Mouse (Mus musculus): ENCODE results near the gene Gsdma3. TPM values are rescaled to one million over a fixed set of nuclear protein-coding genes. Genes with fewer than 3 reads are reported as not detected.
"Not testable (repeated sequence)": the region's sequence is repeated elsewhere in the genome, so short reads cannot be mapped to it uniquely, and the experiment has no call there.

The Gsdma3 gene
- polyA plus RNA-seq, 1 experiment: not detected

GRCm38 (mm10) chr11:98595021-98595420, 31.1 kb upstream of the Gsdma3 start:
- DNase-seq (ENCODE audit: low read depth, low spot score): no peak
- 67% methylated on average over 6 of the region's 6 CpGs for WGBS

DNA sequence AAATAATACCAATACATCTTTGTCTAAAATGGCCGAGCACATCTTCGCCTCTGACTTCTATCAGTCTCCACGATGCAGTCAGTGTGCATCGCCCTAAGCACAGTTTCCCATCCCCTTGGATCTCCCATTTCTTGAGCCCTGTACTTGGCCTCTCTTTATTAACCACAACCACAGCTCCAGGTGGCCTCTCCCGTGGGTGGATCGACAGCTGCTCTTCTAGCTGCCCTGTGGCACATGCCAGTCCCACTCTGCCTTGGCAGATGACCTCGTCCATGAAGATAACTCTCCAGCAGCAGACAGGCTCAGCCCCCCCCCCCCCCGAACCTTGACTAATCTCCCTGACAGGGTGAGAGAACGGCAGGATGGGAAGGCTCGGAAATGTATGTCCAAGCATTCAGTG, 30.7 kb upstream of the Gsdma3 start:
- WGBS: 64% methylated on average over 10 of the region's 10 CpGs
- no peak for DNase-seq (ENCODE audit: low read depth, low spot score)

GRCm38 (mm10) chr11:98595955-98596354, 30.2 kb upstream of the Gsdma3 start:
- no peak for DNase-seq (ENCODE audit: low read depth, low spot score)
- 46% methylated on average over 3 of the region's 3 CpGs for WGBS

DNA sequence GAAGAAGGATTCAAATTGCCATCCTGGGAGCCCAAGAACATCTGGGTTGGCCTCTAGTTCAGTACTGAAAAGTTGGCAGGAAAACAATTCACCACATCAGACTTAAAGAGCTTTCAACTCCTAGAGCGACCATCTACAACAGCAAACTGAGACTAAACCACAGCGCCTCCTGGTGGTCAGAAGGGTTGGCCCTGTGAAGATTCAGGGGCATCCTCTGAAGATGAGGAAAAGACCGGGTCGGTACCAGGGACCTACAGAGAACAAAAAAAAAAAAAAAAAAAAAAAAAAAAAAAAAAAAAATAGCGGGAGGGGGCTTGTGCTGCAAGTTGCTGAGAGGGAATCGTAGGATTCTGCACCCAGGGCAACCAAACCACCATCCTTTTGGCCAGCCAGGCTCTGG, 28.8 kb upstream of the Gsdma3 start:
- 24% methylated on average over 6 of the region's 6 CpGs for WGBS
- DNase-seq (ENCODE audit: low read depth, low spot score): no peak

GRCm38 (mm10) chr11:98597991-98598390, 28.2 kb upstream of the Gsdma3 start, which contains the start of gene Lrrc3c:
TSS of gene Lrrc3c (plus strand) at chr11:98598291.
- no peak for DNase-seq (ENCODE audit: low read depth, low spot score)

DNA sequence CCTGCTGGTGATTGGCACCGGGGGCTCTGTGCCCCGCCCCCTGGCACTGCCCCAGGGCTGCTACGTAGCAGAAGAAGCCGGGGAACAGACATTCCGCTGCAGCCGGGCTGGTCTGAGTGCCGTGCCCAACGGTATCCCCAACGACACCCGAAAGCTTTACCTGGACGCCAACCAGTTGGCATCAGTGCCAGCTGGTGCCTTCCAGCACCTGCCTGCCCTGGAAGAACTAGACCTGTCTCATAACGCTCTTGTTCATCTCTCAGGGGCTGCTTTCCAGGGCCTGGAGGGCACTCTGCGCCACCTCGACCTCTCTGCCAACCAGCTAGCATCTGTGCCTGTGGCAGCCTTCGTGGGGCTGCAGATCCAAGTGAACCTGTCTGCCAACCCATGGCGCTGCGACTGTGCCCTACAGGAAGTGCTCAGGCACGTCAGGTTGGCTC, 27.3 kb upstream of the Gsdma3 start:
- no peak for DNase-seq (ENCODE audit: low read depth, low spot score)
- WGBS: 41% methylated on average over 18 of the region's 18 CpGs

More at GRCm38 (mm10) chr11:98597991-98598390, 28.2 kb upstream of the Gsdma3 start, which contains the start of gene Lrrc3c:
- 72% methylated on average over 8 of the region's 8 CpGs for WGBS

DNA sequence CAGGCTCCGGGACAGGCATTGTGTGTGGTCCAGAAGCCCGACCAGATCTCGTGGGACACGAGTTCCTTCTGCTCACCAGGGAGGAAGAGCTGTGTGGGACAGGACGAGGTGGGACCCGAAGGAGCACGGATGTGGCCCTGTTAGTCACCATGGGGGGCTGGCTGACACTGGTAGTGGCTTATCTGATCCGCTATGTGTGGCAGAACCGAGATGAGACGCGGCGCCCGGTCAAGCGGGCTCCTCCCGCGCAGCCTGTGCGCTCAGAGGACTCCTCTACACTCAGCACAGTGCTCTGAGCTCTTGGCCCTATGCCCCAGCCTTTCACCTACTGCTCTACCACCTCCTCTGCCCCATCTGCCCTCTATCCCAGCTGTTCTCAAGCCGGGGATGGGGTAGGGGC, 26.9 kb upstream of the Gsdma3 start:
- WGBS: 28% methylated on average over 18 of the region's 18 CpGs
- DNase-seq (ENCODE audit: low read depth, low spot score): no peak

- no peak for DNase-seq (ENCODE audit: low read depth, low spot score)
- WGBS: 4% methylated on average over 20 of the region's 20 CpGs
These were observed 24.0 kb upstream of the Gsdma3 start for GRCm38 (mm10) chr11:98602090-98602690.

DNA sequence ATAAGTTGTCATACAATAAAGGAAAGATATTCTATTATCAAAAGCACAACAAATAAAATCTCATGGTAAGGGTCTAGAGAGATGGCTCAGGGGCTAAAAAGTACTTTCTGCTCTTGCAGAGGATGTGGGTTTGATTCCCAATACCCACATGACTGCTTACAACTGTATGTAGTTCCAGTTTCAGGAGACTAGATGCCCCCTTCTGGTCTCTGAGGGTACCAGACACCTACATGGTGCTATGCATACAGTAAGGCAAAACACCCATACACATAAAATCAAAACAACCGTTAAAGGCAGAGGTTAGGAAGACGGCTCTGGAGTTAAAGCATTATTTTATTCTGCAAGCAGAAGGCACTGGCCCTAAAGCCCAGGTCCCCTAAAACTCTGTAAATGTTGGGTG, 22.2 kb upstream of the Gsdma3 start:
- 68% methylated on average over 2 of the region's 2 CpGs for WGBS
- DNase-seq (ENCODE audit: low read depth, low spot score): no peak

DNA sequence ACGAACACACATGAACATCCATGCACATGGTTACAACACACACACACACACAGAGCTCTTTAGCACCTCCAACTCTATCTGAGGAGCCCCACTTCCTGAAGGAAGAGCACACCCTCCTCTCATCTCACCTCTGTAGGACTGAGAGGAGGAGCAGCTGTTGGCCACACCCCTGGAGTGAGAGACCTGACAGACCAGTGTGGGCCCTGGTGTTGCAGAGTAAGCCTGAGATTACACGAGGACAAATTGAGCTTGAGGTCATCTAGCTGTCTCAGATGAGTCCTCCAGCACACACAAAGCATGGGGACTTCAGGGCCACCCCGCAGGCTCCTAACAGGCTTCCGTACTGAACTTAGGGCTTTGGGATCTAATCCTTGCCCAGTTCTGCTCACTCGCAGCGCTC, 21.2 kb upstream of the Gsdma3 start:
- 63% methylated on average over 6 of the region's 6 CpGs for WGBS
- DNase-seq (ENCODE audit: low read depth, low spot score): not testable (repeated sequence)

DNA sequence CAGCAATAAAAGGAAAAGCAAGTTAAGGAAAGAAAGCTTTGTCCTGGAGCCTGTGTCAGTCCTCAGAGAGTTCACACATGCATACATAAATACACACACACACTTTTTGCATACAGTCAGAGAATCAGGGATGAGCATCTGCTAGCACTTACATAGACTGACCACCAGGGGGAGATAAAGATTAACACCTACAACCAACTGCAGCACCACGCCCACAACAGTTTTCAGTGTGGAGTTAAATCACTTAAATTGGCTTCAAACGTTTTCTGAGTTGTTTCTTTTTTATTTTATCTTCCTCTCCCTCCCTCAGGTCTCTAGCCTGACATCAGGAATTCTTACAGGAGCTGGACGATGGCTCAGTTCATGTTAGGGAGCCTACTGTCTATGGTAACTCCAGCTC, 19.4 kb upstream of the Gsdma3 start:
- no peak for DNase-seq (ENCODE audit: low read depth, low spot score)
- 9% methylated on average over 3 of the region's 3 CpGs for WGBS

GRCm38 (mm10) chr11:98620791-98621190, 5.4 kb upstream of the Gsdma3 start:
- DNase-seq (ENCODE audit: low read depth, low spot score): no peak
- 93% methylated on average over 13 of the region's 13 CpGs for WGBS

DNA sequence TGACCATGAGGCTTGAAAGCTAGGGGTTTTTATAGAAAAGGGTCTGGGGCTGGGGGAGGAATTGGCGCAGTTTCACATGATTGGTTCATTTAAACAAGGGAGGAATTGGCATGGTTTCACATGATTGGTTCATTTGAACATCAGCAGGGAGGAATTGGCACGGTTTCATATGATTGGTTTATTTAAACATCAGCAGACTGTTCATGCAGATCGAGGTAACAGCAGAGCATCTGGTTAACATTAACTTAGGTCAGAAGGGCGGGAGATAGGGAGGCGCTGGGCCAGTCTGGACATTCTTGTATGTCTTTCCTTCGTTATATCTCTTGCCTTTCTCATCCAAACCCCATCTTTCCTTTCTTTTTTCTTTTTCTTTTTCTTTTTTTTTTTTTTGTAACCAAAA, 2.2 kb upstream of the Gsdma3 start:
- DNase-seq (ENCODE audit: low read depth, low spot score): not testable (repeated sequence)
- 78% methylated on average over 6 of the region's 6 CpGs for WGBS

DNA sequence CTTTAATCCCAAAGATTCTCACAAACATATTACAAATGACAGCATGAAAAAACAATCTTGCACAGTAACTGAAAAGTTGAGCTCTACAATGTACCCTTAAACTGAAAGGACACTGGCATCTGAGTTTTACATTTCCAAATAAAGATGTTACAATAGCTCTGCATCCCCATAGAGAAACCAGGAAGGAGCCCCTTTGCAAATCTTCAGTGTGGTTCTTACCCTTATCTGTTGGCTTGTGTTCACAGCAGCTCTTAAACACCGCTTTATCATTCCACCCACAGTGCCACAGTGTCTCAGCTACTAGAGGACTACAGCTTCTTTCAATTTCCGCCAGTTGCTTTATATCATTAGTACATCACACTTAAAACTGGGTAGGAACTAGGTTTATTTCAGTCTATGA, 1.8 kb upstream of the Gsdma3 start:
- not testable (repeated sequence) for DNase-seq (ENCODE audit: low read depth, low spot score)
- 93% methylated on average over 2 of the region's 2 CpGs for WGBS

GRCm38 (mm10) chr11:98628706-98629105, 2.5 kb downstream of the Gsdma3 start:
- 93% methylated on average over 3 of the region's 3 CpGs for WGBS
- DNase-seq (ENCODE audit: low read depth, low spot score): no peak

DNA sequence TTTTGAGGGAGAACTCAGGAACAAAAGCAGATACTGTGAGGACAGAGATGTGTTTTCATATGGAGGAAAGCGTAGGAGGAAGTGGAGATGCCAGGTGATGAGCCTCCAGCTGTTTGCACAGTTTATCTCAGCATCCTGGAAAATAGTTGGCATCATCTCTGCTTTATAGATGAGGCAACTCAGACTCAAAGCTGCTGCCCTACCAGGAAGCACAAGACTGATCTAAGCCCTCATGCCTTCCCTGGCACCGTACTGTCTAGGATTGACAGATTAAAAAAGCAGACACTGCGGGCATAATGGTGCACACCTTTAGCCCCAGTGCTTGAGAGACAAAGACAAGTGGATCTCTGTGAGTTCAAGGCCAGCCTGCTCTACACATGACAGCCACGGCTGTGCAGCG, 4.5 kb downstream of the Gsdma3 start:
- WGBS: 76% methylated on average over 5 of the region's 5 CpGs
- no peak for DNase-seq (ENCODE audit: low read depth, low spot score)

GRCm38 (mm10) chr11:98635312-98635970, 9.3 kb downstream of the Gsdma3 start:
- WGBS: 30% methylated on average over 10 of the region's 10 CpGs
- DNase-seq (ENCODE audit: low read depth, low spot score): not testable (repeated sequence)

DNA sequence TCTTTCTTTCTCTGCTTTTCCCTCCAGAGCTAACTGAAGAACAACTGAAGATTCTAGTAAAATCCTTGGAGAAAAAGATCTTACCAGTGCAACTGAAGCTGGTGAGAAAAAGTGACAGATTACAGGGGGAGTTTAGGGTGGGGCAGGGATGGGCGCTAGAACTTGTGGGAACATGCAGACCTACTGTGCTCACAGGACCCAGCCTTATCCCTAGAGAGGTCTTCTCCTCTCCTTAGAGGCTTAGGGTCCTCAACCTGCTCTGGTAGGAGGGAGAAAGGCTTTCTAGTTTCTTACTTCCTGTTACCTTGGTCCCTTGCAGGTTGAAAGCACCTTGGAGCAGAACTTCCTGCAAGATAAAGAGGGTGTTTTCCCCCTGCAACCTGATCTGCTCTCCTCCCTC, 11.3 kb downstream of the Gsdma3 start:
- WGBS: 70% methylated on average over 1 of the region's 1 CpGs
- no peak for DNase-seq (ENCODE audit: low read depth, low spot score)

DNA sequence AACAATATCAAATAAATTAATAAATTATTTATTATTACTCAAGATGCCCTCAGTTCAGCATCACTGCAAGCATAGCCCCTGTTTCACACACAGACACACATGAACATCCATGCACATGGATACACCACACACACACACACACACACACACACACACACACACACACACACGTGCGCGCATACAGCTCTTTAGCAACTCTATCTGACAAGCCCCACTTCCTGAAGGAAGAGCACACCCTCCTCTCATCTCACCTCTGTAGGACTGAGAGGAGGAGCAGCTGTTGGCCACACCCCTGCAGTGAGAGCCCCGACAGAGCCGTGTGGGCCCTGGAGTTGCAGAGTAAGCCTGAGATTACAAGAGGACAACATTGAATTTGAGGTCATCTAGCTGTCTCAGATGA, 13.9 kb downstream of the Gsdma3 start:
- WGBS: 41% methylated on average over 5 of the region's 5 CpGs
- DNase-seq (ENCODE audit: low read depth, low spot score): no peak

DNA sequence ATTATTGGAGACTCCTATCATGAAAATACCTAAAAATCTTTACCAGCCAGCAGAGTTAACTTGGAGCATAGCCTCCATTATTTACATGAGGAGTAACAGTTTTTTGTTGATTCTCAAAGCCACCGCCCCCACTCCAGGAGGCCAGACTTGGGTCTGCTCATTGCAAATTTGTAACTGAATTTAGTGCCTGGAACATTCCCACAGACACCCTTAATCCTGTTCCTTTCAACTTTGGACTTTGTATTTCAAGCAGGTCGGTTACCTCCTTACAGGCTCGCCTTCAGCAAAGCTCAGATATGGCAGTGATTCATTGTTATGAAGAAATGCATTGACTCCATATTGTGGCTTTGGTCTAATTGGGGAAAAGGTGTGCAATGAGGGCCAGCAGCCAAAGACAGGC, 18.6 kb downstream of the Gsdma3 start:
- 35% methylated on average over 3 of the region's 3 CpGs for WGBS
- no peak for DNase-seq (ENCODE audit: low read depth, low spot score)

- WGBS: 25% methylated on average over 2 of the region's 2 CpGs
- no peak for DNase-seq (ENCODE audit: low read depth, low spot score)
These were observed 19.8 kb downstream of the Gsdma3 start for GRCm38 (mm10) chr11:98645946-98646345.
